8 mouse cellular contexts compared by ENCODE assay signal in the genomic region with DNA sequence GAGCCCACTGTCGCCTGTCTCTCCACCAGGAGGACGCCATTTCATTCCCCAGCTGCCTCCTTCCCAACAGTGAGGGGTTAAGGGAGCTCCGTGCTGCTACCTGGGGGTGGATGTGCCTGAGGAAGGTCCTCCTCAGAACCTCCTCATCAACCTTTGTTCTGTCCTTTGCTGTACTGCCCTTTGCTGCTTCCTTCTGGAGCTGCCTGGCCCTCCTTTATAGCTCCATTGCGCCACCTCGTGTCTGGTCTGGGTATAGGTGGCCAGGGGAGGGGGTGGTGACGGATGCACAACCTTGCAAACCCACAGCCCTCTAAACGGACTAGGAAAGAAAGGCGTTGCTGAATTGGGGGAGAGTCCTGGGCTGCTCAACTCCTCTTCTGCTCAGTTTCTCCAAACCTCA. TPM values are rescaled to one million over a fixed set of nuclear protein-coding genes. Genes with fewer than 3 reads are reported as not detected.
DNase-seq lines count a peak whose midpoint lies in the region; ATAC-seq and TF ChIP-seq lines count a peak whose summit lies in the region.

No protein-coding gene starts in this region.

- in situ Hi-C loops in ES-E14 (cut with MboI; ENCODE audit: low sequenced_read_pairs in 2 of 2, unreplicated experiment in 2 of 2) = no loop called here

- H3K36me3 ChIP-seq in ES-E14 (ENCODE audit: control insufficient read depth, insufficient read depth, low read length, poor library complexity, severe bottlenecking) = peaks cover 2% of the 10 kb centered on the region; the same call in 1 of the 2 replicates
- peaks cover 19% of the 10 kb centered on the region; the same call in 1 of the 2 replicates for H3K36me3 ChIP-seq in forebrain, embryonic 14.5 days (ENCODE audit: control insufficient read depth, insufficient read depth, low read length)

- H3K4me2 ChIP-seq in forebrain, embryonic 14.5 days (ENCODE audit: low read length) = no peak overlapping the region

- peak; percentile 75 for ATAC-seq in forebrain, embryonic 14.5 days
- peak; percentile 82 for ATAC-seq in neutrophil, adult 5-6 weeks (ENCODE audit: extremely low read depth, insufficient number of reproducible peaks, low FRiP score, poor library complexity, severe bottlenecking)

- H3K4me1 ChIP-seq in ES-E14 (ENCODE audit: control insufficient read depth in 2 of 2, insufficient read depth in 2 of 2, low read length in 2 of 2, poor library complexity in 1 of 2) = peaks cover 0 to 3% of the 10 kb centered on the region in 2 experiments; a peak in 2 of 4 replicates
- no peaks in the 10 kb centered on the region for H3K4me1 ChIP-seq in forebrain, embryonic 14.5 days (ENCODE audit: control insufficient read depth, insufficient read depth, low read length)

- H3K4me3 ChIP-seq in ES-E14 (ENCODE audit: insufficient read depth in 1 of 2, low read depth in 1 of 2, low read length in 2 of 2, poor library complexity in 1 of 2, severe bottlenecking in 1 of 2) = no peak overlapping the region
- no peak overlapping the region for H3K4me3 ChIP-seq in forebrain, embryonic 14.5 days (ENCODE audit: low read depth, low read length)

- DNase-seq in ES-E14 (ENCODE audit: low read depth, low spot score) = peak; percentile 76
- peak; percentile 77 for DNase-seq in cerebellum, adult 11 months
- peak; percentile 76 for DNase-seq in forebrain, embryonic 14.5 days (ENCODE audit: low spot score)
- peak; percentile 52 for DNase-seq in heart, postnatal 25 days (ENCODE audit: low spot score)
- DNase-seq in kidney, postnatal 4 days = peak; percentile 90 to 92
- peak; percentile 76 to 81 for DNase-seq in lung, adult 18-20 months
- DNase-seq in thymus, adult 18-20 months = peak; percentile 51 to 64

- H3K27me3 ChIP-seq in forebrain, embryonic 14.5 days (replicated peaks; ENCODE audit: control insufficient read depth, insufficient read depth, low read length) = no peaks in the 10 kb centered on the region

- no peak overlapping the region for H3K27ac ChIP-seq in ES-E14 (ENCODE audit: insufficient read depth, low read depth, low read length, poor library complexity, severe bottlenecking)
- H3K27ac ChIP-seq in forebrain, embryonic 14.5 days (ENCODE audit: low read depth, low read length) = peak overlapping the region; percentile 48; the same call in 1 of the 2 replicates

- H3K9ac ChIP-seq in ES-E14 (ENCODE audit: insufficient read depth, low read depth, low read length, poor library complexity, severe bottlenecking) = no peak overlapping the region
- H3K9ac ChIP-seq in forebrain, embryonic 14.5 days (ENCODE audit: low read length) = peak overlapping the region; percentile 40

- no peaks in the 10 kb centered on the region for H3K9me3 ChIP-seq in ES-E14 (ENCODE audit: control insufficient read depth, insufficient read depth, low read depth, low read length)
- H3K9me3 ChIP-seq in forebrain, embryonic 14.5 days (replicated peaks; ENCODE audit: control insufficient read depth, low read length) = no peaks in the 10 kb centered on the region

- 15% methylated on average over 8 of the region's 8 CpGs for WGBS in forebrain, embryonic 14.5 days

- intact Hi-C loops in heart, postnatal 25 days (cut with DNase I) = loop anchor here (1.0 to 5.0 kb wide), 4 partner anchors 78 to 308 kb away; a partner anchor contains a TSS

TF ChIP-seq in ES-E14, 5 proteins besides CTCF, POLR2A, EP300 and RAD21:
- TF ChIP-seq HCFC1 (IDR thresholded peaks at IDR 0.05; ENCODE audit: borderline replicate concordance, insufficient read depth, low read length) = no peak
- TF ChIP-seq ZC3H11A (IDR thresholded peaks at IDR 0.05; ENCODE audit: borderline replicate concordance, low read depth, low read length) = 0 out of 2 replicates have a peak, but pooled peaks have one; percentile 44

RNA-seq across cellular contexts. Expression of a gene that starts 3.1 kb away (rescaled TPM):
- 3.6 and 5.3 TPM in 2 replicates for total RNA-seq in ES-E14 (2012; rRNA removed)
- polyA plus RNA-seq in forebrain, embryonic 14.5 days (2014; fragmentation: Nextera tagmentation; extraction: Ambion mirVana) = 1.9 and 2.5 TPM in 2 replicates
- under 1 TPM in 1 of 2 experiments, not detected in 1; 0.31 TPM for total RNA-seq in heart, postnatal 25 days (2021)
- 3.5 and 5.9 TPM in 2 replicates for total RNA-seq in neutrophil, adult 5-6 weeks (2017)

RNA-seq across cellular contexts. Expression of a gene that starts 7.6 kb away (rescaled TPM):
- 70.9 and 81.5 TPM in 2 replicates for total RNA-seq in ES-E14 (2012; rRNA removed)
- 48.2 and 57.8 TPM in 2 replicates for polyA plus RNA-seq in forebrain, embryonic 14.5 days (2014; fragmentation: Nextera tagmentation; extraction: Ambion mirVana)
- 10 to 100 TPM; 64.8 to 68.3 TPM for total RNA-seq in heart, postnatal 25 days (2021)
- 56.2 and 67.8 TPM in 2 replicates for total RNA-seq in neutrophil, adult 5-6 weeks (2017)

RNA-seq across cellular contexts. Expression of a gene that starts 12.6 kb away (rescaled TPM):
- 2.4 and 3.6 TPM in 2 replicates for total RNA-seq in ES-E14 (2012; rRNA removed)
- 0.17 and 0.48 TPM in 2 replicates for polyA plus RNA-seq in forebrain, embryonic 14.5 days (2014; fragmentation: Nextera tagmentation; extraction: Ambion mirVana)
- 1 to 10 TPM in 1 of 2 experiments, under 1 TPM in 1; 0.75 to 1.3 TPM for total RNA-seq in heart, postnatal 25 days (2021)
- not detected in 2 replicates for total RNA-seq in neutrophil, adult 5-6 weeks (2017)

RNA-seq across cellular contexts. Expression of a gene that starts 30.4 kb away (rescaled TPM):
- 13.2 and 13.7 TPM in 2 replicates for total RNA-seq in ES-E14 (2012; rRNA removed)
- polyA plus RNA-seq in forebrain, embryonic 14.5 days (2014; fragmentation: Nextera tagmentation; extraction: Ambion mirVana) = 8.2 and 8.5 TPM in 2 replicates
- total RNA-seq in heart, postnatal 25 days (2021) = 10 to 100 TPM; 16.0 to 16.6 TPM
- 16.8 and 17.8 TPM in 2 replicates for total RNA-seq in neutrophil, adult 5-6 weeks (2017)

RNA-seq across cellular contexts. Expression of a gene that starts 35.3 kb away (rescaled TPM):
- total RNA-seq in ES-E14 (2012; rRNA removed) = 70.1 and 133 TPM in 2 replicates
- polyA plus RNA-seq in forebrain, embryonic 14.5 days (2014; fragmentation: Nextera tagmentation; extraction: Ambion mirVana) = 5.1 and 9.4 TPM in 2 replicates
- 10 to 100 TPM; 39.4 to 48.7 TPM for total RNA-seq in heart, postnatal 25 days (2021)
- total RNA-seq in neutrophil, adult 5-6 weeks (2017) = 2.7 and 4.8 TPM in 2 replicates
